Mouse (Mus musculus): ENCODE measurements around the gene Tmem184b. TPM values are rescaled to one million over a fixed set of nuclear protein-coding genes. Genes with fewer than 3 reads are reported as not detected.

The Tmem184b gene
- polyA plus RNA-seq, 1 experiment from 2014 or later = 63.1 TPM

DNA sequence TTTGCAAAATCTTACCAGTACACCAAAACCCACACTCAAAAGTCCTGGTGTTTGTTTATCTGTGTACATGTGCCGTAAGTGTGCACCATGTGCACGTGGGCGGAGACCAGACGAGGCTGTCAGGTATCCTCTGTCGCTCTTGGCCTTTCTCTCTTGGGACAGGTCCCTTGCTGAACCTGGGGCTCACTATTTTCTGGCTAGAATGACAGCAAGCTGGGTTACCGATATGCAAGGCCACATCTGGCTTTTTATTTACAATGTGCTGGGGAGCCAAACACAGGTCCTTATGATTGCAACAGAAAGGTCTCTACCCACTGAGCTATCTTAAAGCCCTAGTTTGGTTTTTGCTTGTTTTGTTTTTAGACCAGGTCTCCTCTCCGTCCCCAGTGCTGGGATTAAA is 15.8 kb downstream of the Tmem184b start:
- Histone ChIP-seq H3K9me3 (ENCODE audit: control insufficient read depth, low read length) (no peaks in the 10 kb centered on the region), H3K27me3 (ENCODE audit: control insufficient read depth, insufficient read depth, low read length) (no peaks in the 10 kb centered on the region), H3K4me3 (ENCODE audit: low read length) (no peak overlapping the region), H3K9ac (ENCODE audit: low read depth, low read length) (0 out of 2 replicates have a peak overlapping the region, but pooled peaks have one; percentile 7), H3K27ac (ENCODE audit: low read depth, low read length) (no peak overlapping the region), H3K4me2 (replicated peaks; ENCODE audit: low read depth, low read length) (no peak overlapping the region), H3K4me1 (ENCODE audit: control insufficient read depth, insufficient read depth, low read length) (peaks cover 21% of the 10 kb centered on the region; the same call in 1 of the 2 replicates), H3K36me3 (ENCODE audit: control insufficient read depth, insufficient read depth, low read length) (no peaks in the 10 kb centered on the region)
- 83% methylated on average over 7 of the region's 7 CpGs for WGBS
- no peak for ATAC-seq (ENCODE audit: low FRiP score, low TSS enrichment)

GRCm38 (mm10) chr15:79387081-79387480 is 16.3 kb downstream of the Tmem184b start:
- Histone ChIP-seq H3K27me3 (ENCODE audit: control insufficient read depth, insufficient read depth, low read length) (no peaks in the 10 kb centered on the region), H3K27ac (ENCODE audit: low read depth, low read length) (no peak overlapping the region), H3K4me2 (replicated peaks; ENCODE audit: low read depth, low read length) (no peak overlapping the region), H3K36me3 (ENCODE audit: control insufficient read depth, insufficient read depth, low read length) (no peaks in the 10 kb centered on the region), H3K9ac (ENCODE audit: low read depth, low read length) (0 out of 2 replicates have a peak overlapping the region, but pooled peaks have one; percentile 7), H3K4me1 (ENCODE audit: control insufficient read depth, insufficient read depth, low read length) (peaks cover 18% of the 10 kb centered on the region; the same call in 1 of the 2 replicates), H3K9me3 (ENCODE audit: control insufficient read depth, low read length) (no peaks in the 10 kb centered on the region), H3K4me3 (ENCODE audit: low read length) (no peak overlapping the region)
- ATAC-seq (ENCODE audit: low FRiP score, low TSS enrichment) = no peak
- WGBS = 71% methylated on average over 6 of the region's 6 CpGs

DNA sequence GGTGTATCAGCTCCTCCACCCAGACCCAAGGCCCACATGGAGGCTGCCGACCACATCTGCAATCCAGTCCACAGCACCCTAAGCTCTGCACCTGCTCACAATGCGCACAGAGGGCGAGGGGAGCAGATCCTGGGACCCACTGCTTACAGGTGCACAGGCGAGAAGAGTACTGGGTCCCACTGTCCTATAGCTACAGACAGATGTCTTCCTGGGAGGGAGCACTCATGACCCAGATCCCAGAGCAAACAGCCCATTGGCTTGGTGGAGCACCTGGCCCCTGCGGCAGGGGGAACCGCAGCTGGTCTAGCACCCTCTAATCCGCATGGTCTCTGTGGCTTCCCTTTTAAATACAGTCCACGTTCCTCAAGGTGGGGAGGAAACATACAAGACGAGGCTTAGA is 21.7 kb downstream of the Tmem184b start:
- Histone ChIP-seq H3K36me3 (ENCODE audit: control insufficient read depth, insufficient read depth, low read length) (peaks cover 15% of the 10 kb centered on the region), H3K4me3 (ENCODE audit: low read length) (no peak overlapping the region), H3K9me3 (ENCODE audit: control insufficient read depth, low read length) (no peaks in the 10 kb centered on the region), H3K9ac (ENCODE audit: low read depth, low read length) (no peak overlapping the region), H3K27ac (ENCODE audit: low read depth, low read length) (no peak overlapping the region), H3K4me1 (ENCODE audit: control insufficient read depth, insufficient read depth, low read length) (0 out of 2 replicates have a peak, but pooled peaks cover 4% of the 10 kb centered on the region), H3K27me3 (ENCODE audit: control insufficient read depth, insufficient read depth, low read length) (no peaks in the 10 kb centered on the region), H3K4me2 (replicated peaks; ENCODE audit: low read depth, low read length) (no peak overlapping the region)
- no peak for ATAC-seq (ENCODE audit: low FRiP score, low TSS enrichment)
- 89% methylated on average over 9 of the region's 9 CpGs for WGBS

- peaks cover 24% of the 10 kb centered on the region for H3K36me3 ChIP-seq (ENCODE audit: control insufficient read depth, insufficient read depth, low read length)
- H3K9me3 ChIP-seq (ENCODE audit: control insufficient read depth, low read length) = no peaks in the 10 kb centered on the region
- no peaks in the 10 kb centered on the region for H3K27me3 ChIP-seq (ENCODE audit: control insufficient read depth, insufficient read depth, low read length)
- 0 out of 2 replicates have a peak, but pooled peaks cover 4% of the 10 kb centered on the region for H3K4me1 ChIP-seq (ENCODE audit: control insufficient read depth, insufficient read depth, low read length)
- 61% methylated on average over 21 of the region's 23 CpGs for WGBS
- no peak overlapping the region for H3K9ac ChIP-seq (ENCODE audit: low read depth, low read length)
- peak; percentile 53 for ATAC-seq (ENCODE audit: low FRiP score, low TSS enrichment)
- no peak overlapping the region for H3K27ac ChIP-seq (ENCODE audit: low read depth, low read length)
- no peak overlapping the region for H3K4me3 ChIP-seq (ENCODE audit: low read length)
- H3K4me2 ChIP-seq (replicated peaks; ENCODE audit: low read depth, low read length) = no peak overlapping the region
These were observed 22.6 kb downstream of the Tmem184b start for GRCm38 (mm10) chr15:79380468-79381444.

DNA sequence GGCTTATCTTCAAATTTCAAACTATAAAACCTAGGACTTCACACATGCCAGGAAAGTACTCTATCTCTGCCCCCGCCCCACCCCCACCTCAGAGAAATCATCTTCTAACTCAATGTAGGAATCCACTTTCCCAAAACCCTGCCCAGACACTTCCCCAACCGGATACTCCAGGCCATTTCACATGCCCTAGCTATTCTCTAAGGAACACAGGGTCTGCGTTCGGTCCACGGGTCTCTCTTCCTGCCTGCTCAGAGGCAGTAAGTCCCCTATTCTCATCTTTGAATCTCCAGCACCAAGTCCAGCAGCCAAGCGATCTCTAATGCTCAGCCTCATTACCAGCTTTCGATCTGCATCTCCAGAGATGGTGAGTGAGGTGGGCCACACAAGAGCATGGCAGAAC is 23.7 kb downstream of the Tmem184b start:
- Histone ChIP-seq H3K4me3 (ENCODE audit: low read length) (no peak overlapping the region), H3K9ac (ENCODE audit: low read depth, low read length) (no peak overlapping the region), H3K4me1 (ENCODE audit: control insufficient read depth, insufficient read depth, low read length) (0 out of 2 replicates have a peak, but pooled peaks cover 4% of the 10 kb centered on the region), H3K9me3 (ENCODE audit: control insufficient read depth, low read length) (no peaks in the 10 kb centered on the region), H3K27ac (ENCODE audit: low read depth, low read length) (no peak overlapping the region), H3K4me2 (replicated peaks; ENCODE audit: low read depth, low read length) (no peak overlapping the region), H3K36me3 (ENCODE audit: control insufficient read depth, insufficient read depth, low read length) (peaks cover 27% of the 10 kb centered on the region), H3K27me3 (ENCODE audit: control insufficient read depth, insufficient read depth, low read length) (no peaks in the 10 kb centered on the region)
- 94% methylated on average over 7 of the region's 7 CpGs for WGBS
- no peak for ATAC-seq (ENCODE audit: low FRiP score, low TSS enrichment)

DNA sequence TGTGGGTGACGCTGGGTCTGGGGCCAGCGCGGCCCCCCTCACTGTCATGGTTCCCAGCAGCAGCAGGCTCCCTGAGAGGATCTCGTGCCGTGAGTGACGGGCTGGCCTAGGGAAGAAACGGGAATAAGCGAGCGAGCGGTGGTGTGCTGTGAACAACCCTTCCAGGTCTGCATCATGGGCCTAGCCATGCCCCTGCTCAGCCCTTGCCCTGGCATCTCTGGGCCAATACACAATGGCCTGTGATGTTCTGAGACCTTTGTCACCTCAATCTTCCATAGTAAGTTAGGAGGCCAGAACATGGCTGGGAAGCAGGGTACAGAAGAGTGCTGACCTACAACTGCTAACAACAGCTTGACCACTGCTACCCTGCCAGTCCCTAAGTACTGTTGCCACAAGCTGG is 24.8 kb downstream of the Tmem184b start:
- Histone ChIP-seq H3K4me1 (ENCODE audit: control insufficient read depth, insufficient read depth, low read length) (0 out of 2 replicates have a peak, but pooled peaks cover 4% of the 10 kb centered on the region), H3K9ac (ENCODE audit: low read depth, low read length) (no peak overlapping the region), H3K27me3 (ENCODE audit: control insufficient read depth, insufficient read depth, low read length) (no peaks in the 10 kb centered on the region), H3K27ac (ENCODE audit: low read depth, low read length) (no peak overlapping the region), H3K4me3 (ENCODE audit: low read length) (no peak overlapping the region), H3K4me2 (replicated peaks; ENCODE audit: low read depth, low read length) (no peak overlapping the region), H3K9me3 (ENCODE audit: control insufficient read depth, low read length) (no peaks in the 10 kb centered on the region), H3K36me3 (ENCODE audit: control insufficient read depth, insufficient read depth, low read length) (peaks cover 32% of the 10 kb centered on the region)
- ATAC-seq (ENCODE audit: low FRiP score, low TSS enrichment) = no peak
- 95% methylated on average over 10 of the region's 10 CpGs for WGBS

GRCm38 (mm10) chr15:79377681-79378080 is 25.7 kb downstream of the Tmem184b start:
- Histone ChIP-seq H3K9ac (ENCODE audit: low read depth, low read length) (no peak overlapping the region), H3K9me3 (ENCODE audit: control insufficient read depth, low read length) (no peaks in the 10 kb centered on the region), H3K27ac (ENCODE audit: low read depth, low read length) (no peak overlapping the region), H3K4me1 (ENCODE audit: control insufficient read depth, insufficient read depth, low read length) (0 out of 2 replicates have a peak, but pooled peaks cover 4% of the 10 kb centered on the region), H3K4me2 (replicated peaks; ENCODE audit: low read depth, low read length) (no peak overlapping the region), H3K4me3 (ENCODE audit: low read length) (no peak overlapping the region), H3K36me3 (ENCODE audit: control insufficient read depth, insufficient read depth, low read length) (peaks cover 36% of the 10 kb centered on the region), H3K27me3 (ENCODE audit: control insufficient read depth, insufficient read depth, low read length) (no peaks in the 10 kb centered on the region)
- no peak for ATAC-seq (ENCODE audit: low FRiP score, low TSS enrichment)
- WGBS = 76% methylated on average over 6 of the region's 6 CpGs

DNA sequence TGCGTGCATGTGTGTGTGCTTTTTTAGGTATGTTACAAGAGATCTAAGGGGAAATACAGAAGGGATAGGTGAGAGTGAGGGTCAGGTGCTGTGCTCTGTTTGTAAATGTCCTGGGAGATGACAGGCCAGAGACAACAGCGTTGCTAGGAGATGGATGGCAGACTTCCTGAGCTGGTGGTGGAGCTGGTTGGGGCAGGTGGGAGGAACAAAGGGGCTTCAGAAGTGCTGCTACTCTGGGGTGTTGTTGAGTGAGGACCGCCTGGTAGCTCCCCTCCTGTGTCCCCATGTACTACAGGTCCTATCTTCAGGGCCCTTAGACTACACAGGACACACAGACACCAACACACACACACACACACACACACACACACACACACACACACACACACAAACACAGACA is 28.6 kb downstream of the Tmem184b start:
- no peak overlapping the region for H3K4me2 ChIP-seq (replicated peaks; ENCODE audit: low read depth, low read length)
- peaks cover 13% of the 10 kb centered on the region for H3K4me1 ChIP-seq (ENCODE audit: control insufficient read depth, insufficient read depth, low read length)
- WGBS = 43% methylated on average over 3 of the region's 3 CpGs
- no peak overlapping the region for H3K9ac ChIP-seq (ENCODE audit: low read depth, low read length)
- no peak overlapping the region for H3K27ac ChIP-seq (ENCODE audit: low read depth, low read length)
- no peaks in the 10 kb centered on the region for H3K27me3 ChIP-seq (ENCODE audit: control insufficient read depth, insufficient read depth, low read length)
- H3K36me3 ChIP-seq (ENCODE audit: control insufficient read depth, insufficient read depth, low read length) = peaks cover 43% of the 10 kb centered on the region
- ATAC-seq (ENCODE audit: low FRiP score, low TSS enrichment) = no peak
- H3K4me3 ChIP-seq (ENCODE audit: low read length) = no peak overlapping the region
- H3K9me3 ChIP-seq (ENCODE audit: control insufficient read depth, low read length) = no peaks in the 10 kb centered on the region

DNA sequence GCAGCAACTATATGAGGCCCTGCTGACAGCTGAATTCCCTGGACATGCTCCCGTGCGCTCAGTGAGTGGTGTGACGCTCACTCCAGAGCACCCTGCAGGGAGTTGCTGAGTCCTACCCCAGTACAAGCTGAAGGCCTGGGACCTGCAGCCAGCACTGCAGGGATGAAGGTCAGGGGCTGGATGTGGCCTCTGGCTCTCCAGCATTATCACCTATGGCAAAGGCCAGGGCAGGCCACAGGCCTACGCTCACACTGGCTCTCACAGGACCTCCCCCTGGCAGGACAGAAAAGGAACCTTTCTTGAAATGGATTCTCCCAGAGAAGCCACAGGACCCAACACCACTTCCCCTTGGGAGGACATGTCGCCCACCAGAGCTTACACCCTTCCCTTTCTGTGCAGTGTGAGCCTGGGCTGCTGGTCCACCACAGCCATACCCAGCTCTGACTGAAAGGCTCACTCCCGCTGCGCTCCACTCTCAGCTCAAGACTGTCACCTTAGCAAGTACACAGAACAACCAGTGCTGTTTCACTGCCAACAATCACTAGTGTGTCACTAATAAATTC is 33.0 kb downstream of the Tmem184b start:
- H3K4me2 ChIP-seq (replicated peaks; ENCODE audit: low read depth, low read length) = no peak overlapping the region
- H3K27me3 ChIP-seq (ENCODE audit: control insufficient read depth, insufficient read depth, low read length) = no peaks in the 10 kb centered on the region
- H3K27ac ChIP-seq (ENCODE audit: low read depth, low read length) = no peak overlapping the region
- WGBS = 82% methylated on average over 7 of the region's 7 CpGs
- H3K9ac ChIP-seq (ENCODE audit: low read depth, low read length) = no peak overlapping the region
- peaks cover 31% of the 10 kb centered on the region for H3K36me3 ChIP-seq (ENCODE audit: control insufficient read depth, insufficient read depth, low read length)
- no peak overlapping the region for H3K4me3 ChIP-seq (ENCODE audit: low read length)
- no peak for ATAC-seq (ENCODE audit: low FRiP score, low TSS enrichment)
- no peaks in the 10 kb centered on the region for H3K9me3 ChIP-seq (ENCODE audit: control insufficient read depth, low read length)
- peaks cover 29% of the 10 kb centered on the region for H3K4me1 ChIP-seq (ENCODE audit: control insufficient read depth, insufficient read depth, low read length)

All from kidney, embryonic 14.5 days (tissue).